ENCODE assay signal across 28 mouse cellular contexts in genomic region chr2:148717072-148717471, GRCm38 (mm10). TPM values are rescaled to one million over a fixed set of nuclear protein-coding genes. Genes with fewer than 3 reads are reported as not detected.
DNase-seq lines count a peak whose midpoint lies in the region; ATAC-seq and TF ChIP-seq lines count a peak whose summit lies in the region.
"Had no signal": no experiment of that assay in that cellular context is flagged by ENCODE, and none has a peak within 500 bp of the region (broad histone marks: within the 10 kb centered on the region; RNA-seq: fewer than 3 reads in every experiment).

No protein-coding gene starts in this region.

- no peak overlapping the region for H3K4me3 ChIP-seq in gastrocnemius, adult 2 months
- H3K4me3 ChIP-seq in heart, embryonic 16.5 days (ENCODE audit: low read length) = no peak overlapping the region
- H3K4me3 ChIP-seq: embryonic facial prominence, embryonic 12.5 days; forebrain, embryonic 15.5 days; hindbrain, embryonic 13.5 days; left cerebral cortex, adult 2 months; midbrain, embryonic 15.5 days had no signal

- peaks cover 12% of the 10 kb centered on the region for H3K4me1 ChIP-seq in heart, embryonic 16.5 days (ENCODE audit: control insufficient read depth, insufficient read depth, low read length)
- H3K4me1 ChIP-seq: embryonic facial prominence, embryonic 12.5 days; forebrain, embryonic 15.5 days; hindbrain, embryonic 13.5 days; midbrain, embryonic 15.5 days had no signal

- H3K27ac ChIP-seq in gastrocnemius, adult 2 months = peak overlapping the region; percentile 57
- peak overlapping the region; percentile 68 for H3K27ac ChIP-seq in heart, embryonic 16.5 days (ENCODE audit: low read length)
- H3K27ac ChIP-seq: embryonic facial prominence, embryonic 12.5 days; forebrain, embryonic 15.5 days; hindbrain, embryonic 13.5 days; left cerebral cortex, adult 2 months; midbrain, embryonic 15.5 days had no signal

- WGBS in heart, embryonic 16.5 days = 46% methylated on average over 2 of the region's 2 CpGs

- no peaks in the 10 kb centered on the region for H3K9me3 ChIP-seq in heart, embryonic 16.5 days (replicated peaks; ENCODE audit: control insufficient read depth, low read length)
- H3K9me3 ChIP-seq: embryonic facial prominence, embryonic 12.5 days; forebrain, embryonic 15.5 days; hindbrain, embryonic 13.5 days; midbrain, embryonic 15.5 days had no signal

- H3K36me3 ChIP-seq in heart, embryonic 16.5 days (ENCODE audit: control insufficient read depth, insufficient read depth) = no peaks in the 10 kb centered on the region
- H3K36me3 ChIP-seq: embryonic facial prominence, embryonic 12.5 days; midbrain, embryonic 15.5 days had no signal

- peak; percentile 67; the same call in 1 of the 2 replicates for ATAC-seq in heart, embryonic 16.5 days (replicated peaks; ENCODE audit: extremely low read depth, insufficient read depth, low FRiP score)
- ATAC-seq: CD4-positive, CD25-positive, alpha-beta regulatory T cell, adult 4 months; forebrain, embryonic 15.5 days; inflammation-experienced regulatory T-cells, adult 6 months; midbrain, embryonic 15.5 days; Patski had no signal

- H3K4me2 ChIP-seq in heart, embryonic 16.5 days (ENCODE audit: low read depth, low read length) = no peak overlapping the region
- H3K4me2 ChIP-seq: embryonic facial prominence, embryonic 12.5 days; forebrain, embryonic 15.5 days; hindbrain, embryonic 13.5 days; midbrain, embryonic 15.5 days had no signal

- no peak for DNase-seq in gastrocnemius, adult 2 months
- DNase-seq in gastrocnemius, postnatal 25 days = no peak
- no peak for DNase-seq in heart, postnatal 10 days
- peak; percentile 39 for DNase-seq in retina, adult 2 months (ENCODE audit: low read depth, low spot score)
- no peak for DNase-seq in retina, embryonic 14.5 days (ENCODE audit: low spot score)
- peak; percentile 55 for DNase-seq in retina, postnatal 1 day
- no peak for DNase-seq in left cerebral cortex, adult 18-20 months (ENCODE audit: low spot score in 2 of 2)
- DNase-seq: adrenal gland, adult 8-10 months; cerebellum, adult 9-11 months; left cerebral cortex, postnatal 4 days; liver; lung, postnatal 10 days; thymus, postnatal 14 days had no signal

- TF ChIP-seq CTCF in gastrocnemius, adult 2 months (IDR thresholded peaks at IDR 0.05) = no peak

- H3K9ac ChIP-seq in heart, embryonic 16.5 days (ENCODE audit: low read length) = no peak overlapping the region
- H3K9ac ChIP-seq: embryonic facial prominence, embryonic 12.5 days; forebrain, embryonic 15.5 days; hindbrain, embryonic 13.5 days; midbrain, embryonic 15.5 days had no signal

- intact Hi-C loops in gastrocnemius, adult 2 months (cut with DNase I) = no loop called here
- intact Hi-C loops in heart, postnatal 10 days (cut with DNase I) = no loop called here

- no peaks in the 10 kb centered on the region for H3K27me3 ChIP-seq in heart, embryonic 16.5 days (ENCODE audit: control insufficient read depth, insufficient read depth, low read length)
- H3K27me3 ChIP-seq: embryonic facial prominence, embryonic 12.5 days; forebrain, embryonic 15.5 days; hindbrain, embryonic 13.5 days; midbrain, embryonic 15.5 days; Patski had no signal

RNA-seq across cellular contexts. Expression of gene Napb, which starts 15.2 kb away (rescaled TPM):
- 1 to 10 TPM; 4.3 to 6.2 TPM for total RNA-seq in gastrocnemius, adult 2 months (2021)
- total RNA-seq in gastrocnemius, postnatal 25 days (2021) = 1 to 10 TPM; 3.8 to 4.0 TPM
- 2.4 and 2.5 TPM in 2 replicates for polyA plus RNA-seq in heart, embryonic 16.5 days (2015; fragmentation: Nextera tagmentation; extraction: Ambion mirVana)
- total RNA-seq in heart, postnatal 10 days (2021) = 1 to 10 TPM; 2.1 to 2.5 TPM
- 100 to 1,000 TPM; 362 to 386 TPM for total RNA-seq in left cerebral cortex, adult 18-20 months (2021)

RNA-seq across cellular contexts. Expression of gene Cstl1, which starts 33.1 kb away (rescaled TPM):
- total RNA-seq in gastrocnemius, adult 2 months (2021) = not detected
- not detected for total RNA-seq in gastrocnemius, postnatal 25 days (2021)
- polyA plus RNA-seq in heart, embryonic 16.5 days (2015; fragmentation: Nextera tagmentation; extraction: Ambion mirVana) = not detected in 2 replicates
- not detected for total RNA-seq in heart, postnatal 10 days (2021)
- 1 to 10 TPM in 1 of 2 experiments, under 1 TPM in 1; 0.79 to 1.2 TPM for total RNA-seq in left cerebral cortex, adult 18-20 months (2021)
- total RNA-seq: ES-E14; megakaryocyte, adult 5-6 weeks; neutrophil, adult 5-6 weeks had no signal
- polyA plus RNA-seq: CD4-positive, CD25-positive, alpha-beta regulatory T cell, adult 4 months; embryonic facial prominence, embryonic 12.5 days; forebrain, embryonic 15.5 days; hindbrain, embryonic 13.5 days; inflammation-experienced regulatory T-cells, adult 6 months; liver, embryonic 16.5 days; midbrain, embryonic 15.5 days; Patski; small intestine, adult 2 months had no signal

RNA-seq across cellular contexts. Expression of gene Gzf1, which starts 36.2 kb away (rescaled TPM):
- 10 to 100 TPM; 18.9 to 26.3 TPM for total RNA-seq in gastrocnemius, adult 2 months (2021)
- total RNA-seq in gastrocnemius, postnatal 25 days (2021) = 10 to 100 TPM; 16.4 to 17.9 TPM
- 15.9 and 17.5 TPM in 2 replicates for polyA plus RNA-seq in heart, embryonic 16.5 days (2015; fragmentation: Nextera tagmentation; extraction: Ambion mirVana)
- 10 to 100 TPM; 21.5 to 22.2 TPM for total RNA-seq in heart, postnatal 10 days (2021)
- 10 to 100 TPM; 29.5 to 31.5 TPM for total RNA-seq in left cerebral cortex, adult 18-20 months (2021)

RNA-seq across cellular contexts. Expression of gene Nxt1, which starts 44.7 kb away (rescaled TPM):
- total RNA-seq in gastrocnemius, adult 2 months (2021) = 1 to 10 TPM; 6.6 to 7.7 TPM
- 1 to 10 TPM; 5.3 to 5.6 TPM for total RNA-seq in gastrocnemius, postnatal 25 days (2021)
- polyA plus RNA-seq in heart, embryonic 16.5 days (2015; fragmentation: Nextera tagmentation; extraction: Ambion mirVana) = 50.5 and 61.3 TPM in 2 replicates
- 10 to 100 TPM in 1 of 2 experiments, 1 to 10 TPM in 1; 9.4 to 14.2 TPM for total RNA-seq in heart, postnatal 10 days (2021)
- 10 to 100 TPM; 12.9 to 15.9 TPM for total RNA-seq in left cerebral cortex, adult 18-20 months (2021)

RNA-seq across cellular contexts. Expression of gene Cst11, which starts 54.2 kb away (rescaled TPM):
- not detected for total RNA-seq in gastrocnemius, adult 2 months (2021)
- total RNA-seq in gastrocnemius, postnatal 25 days (2021) = not detected
- not detected in 2 replicates for polyA plus RNA-seq in heart, embryonic 16.5 days (2015; fragmentation: Nextera tagmentation; extraction: Ambion mirVana)
- total RNA-seq in heart, postnatal 10 days (2021) = not detected
- total RNA-seq in left cerebral cortex, adult 18-20 months (2021) = not detected
- total RNA-seq: adrenal gland, adult 8-10 months; ES-E14; layer of hippocampus, adult 8-10 months; left cerebral cortex, adult 2 months; left cerebral cortex, postnatal 4 days; megakaryocyte, adult 5-6 weeks; neutrophil, adult 5-6 weeks had no signal
- polyA plus RNA-seq: CD4-positive, CD25-positive, alpha-beta regulatory T cell, adult 4 months; embryonic facial prominence, embryonic 12.5 days; forebrain, embryonic 15.5 days; hindbrain, embryonic 13.5 days; inflammation-experienced regulatory T-cells, adult 6 months; liver, embryonic 16.5 days; midbrain, embryonic 15.5 days; Patski; small intestine, adult 2 months had no signal

Comparison
In these comparisons a context has a peak if more than half of its experiments do, and no peak if none do; other contexts are left out.
1. DNase-seq: peak in retina, adult 2 months (single experiment) and retina, postnatal 1 day (single experiment); none in gastrocnemius, adult 2 months (single experiment), gastrocnemius, postnatal 25 days (single experiment), heart, postnatal 10 days (0 of 2), retina, embryonic 14.5 days (single experiment) and left cerebral cortex, adult 18-20 months (0 of 2).
2. RNA of gene Napb, which starts 15.2 kb away (total RNA-seq): 362 to 386 TPM in left cerebral cortex, adult 18-20 months; 4.3 to 6.2 TPM in gastrocnemius, adult 2 months, 3.8 to 4.0 TPM in gastrocnemius, postnatal 25 days and 2.1 to 2.5 TPM in heart, postnatal 10 days; every median in the first group is over 10 times any median in the second.